Mouse (Mus musculus) gastrocnemius, adult 2 months (tissue): Measurements from ENCODE around the gene Rab33b. TPM values are rescaled to one million over a fixed set of nuclear protein-coding genes. Genes with fewer than 3 reads are reported as not detected.

ENCODE experiments used
- DNase-seq: peaks from one replicate; pipeline ENCODE4 v3.0.0; 2022
- H3K27ac ChIP-seq: fragments of 200-600 bp; 2 replicates; pipeline ENCODE4 v1.8.1; 2022; ENCODE audit warnings: mild to moderate bottlenecking
- H3K4me3 ChIP-seq: fragments of 200-600 bp; 2 replicates; pipeline ENCODE4 v1.8.1; 2022; ENCODE audit warnings: mild to moderate bottlenecking, moderate library complexity
- CTCF ChIP-seq: fragments of 200-600 bp; IDR thresholded peaks from 2 replicates; pipeline ENCODE4 v1.8.1; 2022; ENCODE audit warnings: antibody characterized with exemption, mild to moderate bottlenecking, moderate library complexity
- intact Hi-C: fragments of 180-260 bp; cut with DNase I; formaldehyde crosslinking; loops from one replicate; pipeline ENCODE4 v1.15.1; 2025
- total RNA-seq, 2 experiments: library from RNA; stranded (reverse); gene quantifications; 2 replicates each; pipeline ENCODE4 v1.2.3; 2021

Rab33b gene
- total RNA-seq, 2 experiments from 2014 or later, result 8.1 to 8.7 TPM

DNA sequence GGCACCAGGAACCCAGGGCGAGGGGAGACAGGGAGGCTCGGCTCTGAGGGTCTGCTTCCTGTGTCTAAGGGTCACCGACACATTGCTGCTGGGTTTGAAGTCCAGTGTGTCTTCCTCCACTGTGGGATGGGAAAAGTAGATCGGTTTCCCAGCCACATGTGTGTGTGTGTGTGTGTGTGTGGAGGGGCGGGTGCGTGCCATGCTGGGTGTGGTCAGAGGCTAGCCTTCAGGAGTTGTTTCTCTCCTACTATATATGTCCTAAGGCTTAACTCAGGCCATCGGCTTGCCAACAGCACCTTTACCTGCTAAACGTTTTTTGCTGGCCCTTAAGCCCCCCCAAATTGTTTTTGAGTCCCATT, 35.0 kb downstream of the Rab33b start:
- intact Hi-C loops, result no loop called here
- no peak for DNase-seq
- no peak overlapping the region for H3K4me3 ChIP-seq
- no peak overlapping the region for H3K27ac ChIP-seq
- no peak for TF ChIP-seq CTCF

DNA sequence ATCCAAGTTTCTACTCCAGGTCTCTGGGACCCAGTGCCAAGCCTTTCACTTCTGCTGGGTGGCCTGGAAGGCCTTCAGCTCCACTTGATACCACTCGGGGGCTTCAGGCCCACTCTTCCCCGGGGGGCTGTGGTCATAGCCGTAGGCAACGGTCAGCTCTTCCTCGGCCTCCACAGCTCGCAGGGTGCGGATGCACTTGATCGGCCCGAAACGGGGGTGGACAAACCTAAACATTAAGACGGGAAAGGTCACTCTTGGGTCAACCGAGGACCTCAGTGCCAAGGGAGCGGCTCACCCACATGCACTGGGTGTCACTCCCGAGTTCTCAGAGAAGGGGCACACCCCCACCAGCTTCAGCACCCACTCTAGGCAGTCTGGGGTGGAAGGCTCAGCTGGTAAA, 37.5 kb downstream of the Rab33b start:
- Histone ChIP-seq H3K4me3 (no peak overlapping the region), H3K27ac (no peak overlapping the region)
- TF ChIP-seq CTCF, result no peak
- no peak for DNase-seq
- intact Hi-C loops, result no loop called here

GRCm38 (mm10) chr3:51525186-51525785, 41.6 kb downstream of the Rab33b start:
- TF ChIP-seq CTCF, result no peak
- intact Hi-C loops, result no loop called here
- H3K4me3 ChIP-seq, result no peak overlapping the region
- no peak overlapping the region for H3K27ac ChIP-seq
- DNase-seq, result no peak

- H3K4me3 ChIP-seq, result no peak overlapping the region
- no peak overlapping the region for H3K27ac ChIP-seq
- no peak for TF ChIP-seq CTCF
- no peak for DNase-seq
- intact Hi-C loops, result no loop called here
Measured at GRCm38 (mm10) chr3:51526891-51527290, 43.2 kb downstream of the Rab33b start.

GRCm38 (mm10) chr3:51531473-51532281, 48.0 kb downstream of the Rab33b start:
- no peak for TF ChIP-seq CTCF
- DNase-seq, result peak; percentile 63
- peak overlapping the region; percentile 72 for H3K27ac ChIP-seq
- intact Hi-C loops, result no loop called here
- H3K4me3 ChIP-seq, result no peak overlapping the region

- Histone ChIP-seq H3K4me3 (no peak overlapping the region), H3K27ac (peak overlapping the region; percentile 72)
- intact Hi-C loops, result no loop called here
Measured at GRCm38 (mm10) chr3:51532282-51532620, 48.5 kb downstream of the Rab33b start.

DNA sequence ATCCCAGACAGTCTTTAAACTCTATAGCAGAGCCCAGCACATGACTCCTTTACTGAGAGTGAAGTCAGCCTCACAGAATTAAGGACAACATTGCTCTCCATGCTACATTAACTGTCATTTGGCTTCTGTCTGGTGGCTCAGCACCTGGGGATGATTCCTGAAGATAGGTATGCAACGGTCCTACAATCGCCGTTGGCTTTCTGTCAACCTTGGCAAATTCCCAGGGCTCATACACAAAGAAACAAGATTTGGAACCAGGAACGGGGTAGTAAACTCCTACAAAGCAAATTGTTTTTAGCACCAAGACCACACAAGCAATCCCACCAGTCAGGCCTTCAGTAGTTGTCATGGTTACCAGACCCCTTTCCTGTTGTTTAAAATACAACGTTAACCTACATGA, 49.9 kb downstream of the Rab33b start:
- DNase-seq, result no peak
- Histone ChIP-seq H3K27ac (no peak overlapping the region), H3K4me3 (no peak overlapping the region)
- TF ChIP-seq CTCF, result no peak
- intact Hi-C loops, result no loop called here

More at GRCm38 (mm10) chr3:51532282-51532620, 48.5 kb downstream of the Rab33b start:
- DNase-seq, result no peak
- TF ChIP-seq CTCF, result no peak

DNA sequence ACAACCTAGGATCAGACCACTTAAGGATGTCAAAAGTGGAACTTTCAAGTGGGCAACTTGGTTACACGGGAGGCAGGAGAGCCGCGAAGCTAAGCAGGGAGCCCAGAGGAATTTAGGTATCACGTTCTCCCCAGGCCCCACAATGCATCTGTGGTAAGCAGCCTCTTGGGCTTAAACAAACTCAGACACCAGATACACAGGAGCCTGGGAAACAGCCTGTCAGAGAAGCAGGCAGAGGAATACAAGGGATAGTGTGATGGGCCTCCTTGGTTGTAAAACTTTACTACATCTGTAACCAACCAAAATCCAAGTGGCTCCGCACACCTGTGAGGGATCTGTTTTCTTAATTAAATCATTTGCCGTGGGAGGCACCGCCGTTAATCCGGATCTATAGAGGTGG, 50.3 kb downstream of the Rab33b start:
- intact Hi-C loops, result no loop called here
- DNase-seq, result no peak
- no peak for TF ChIP-seq CTCF
- H3K27ac ChIP-seq, result no peak overlapping the region
- H3K4me3 ChIP-seq, result no peak overlapping the region

- peak; percentile 79 for TF ChIP-seq CTCF
- Histone ChIP-seq H3K27ac (peak overlapping the region; percentile 54; the same call in 1 of the 2 replicates), H3K4me3 (no peak overlapping the region)
- intact Hi-C loops, result loop anchor here (2.0 kb wide), 1 partner anchor 29 kb away; no protein-coding TSS in a partner anchor
- peak; percentile 77 for DNase-seq
Measured at GRCm38 (mm10) chr3:51539567-51540408, 56.1 kb downstream of the Rab33b start.

GRCm38 (mm10) chr3:51540659-51541058, 56.9 kb downstream of the Rab33b start:
- intact Hi-C loops, result no loop called here

DNA sequence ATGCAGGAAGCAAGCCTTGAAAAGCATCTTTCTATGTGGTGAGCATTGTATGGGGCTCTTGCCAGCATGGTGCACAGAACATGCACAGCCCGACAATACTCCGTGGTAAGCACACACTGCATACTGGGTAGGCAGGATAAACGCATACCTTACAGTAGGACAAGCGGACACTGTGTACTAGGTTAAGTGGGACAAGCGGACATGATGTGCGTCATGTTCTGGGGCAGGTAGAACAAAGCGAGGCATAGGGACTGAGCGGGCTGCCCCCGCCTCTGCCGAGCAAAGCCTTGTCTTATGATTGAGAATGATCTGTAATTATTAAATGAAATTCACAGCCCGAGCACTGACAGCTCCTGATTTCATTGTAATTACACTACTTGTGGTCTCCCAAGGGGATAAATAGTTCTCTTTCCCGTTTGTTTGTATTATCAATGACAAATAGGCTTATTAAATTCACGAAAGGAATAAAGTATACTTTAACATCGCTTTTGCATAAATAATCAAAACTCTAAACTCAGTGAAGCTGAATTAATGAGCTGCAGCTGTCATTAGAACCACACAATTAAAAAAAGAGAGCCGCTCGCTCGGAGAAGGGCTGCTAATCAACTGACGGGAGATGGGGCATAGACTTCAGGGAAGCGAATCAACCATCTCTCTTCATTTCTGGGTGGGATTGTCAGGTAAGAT, 60.9 kb downstream of the Rab33b start:
- intact Hi-C loops, result no loop called here
- no peak for DNase-seq
- Histone ChIP-seq H3K4me3 (no peak overlapping the region), H3K27ac (no peak overlapping the region)
- TF ChIP-seq CTCF, result no peak

More at GRCm38 (mm10) chr3:51540659-51541058, 56.9 kb downstream of the Rab33b start:
- H3K4me3 ChIP-seq, result no peak overlapping the region
- H3K27ac ChIP-seq, result no peak overlapping the region
- TF ChIP-seq CTCF, result no peak
- no peak for DNase-seq

Other genes with a start within 250 kb of the Rab33b start
- gene Elf2, start 143.3 kb upstream of the Rab33b start, total RNA-seq, result 10 to 100 TPM; 50.7 to 53.2 TPM
- not detected for gene Mgarp, start 87.2 kb upstream of the Rab33b start, total RNA-seq
- gene Ndufc1, start 74.9 kb upstream of the Rab33b start, total RNA-seq, result 1,000 to 10,000 TPM; 1,007 to 1,209 TPM
- gene Naa15, start 68.8 kb upstream of the Rab33b start, total RNA-seq, result 10 to 100 TPM; 44.5 to 50.0 TPM
- gene Setd7, start 77.0 kb downstream of the Rab33b start, total RNA-seq, result 100 to 1,000 TPM; 148 to 167 TPM
- gene Mgst2, start 176.4 kb downstream of the Rab33b start, total RNA-seq, result under 1 TPM; 0.39 to 0.61 TPM